Mouse (Mus musculus) intestine, embryonic 14.5 days (tissue): Measurements from ENCODE around the gene Grik1. TPM values are rescaled to one million over a fixed set of nuclear protein-coding genes. Genes with fewer than 3 reads are reported as not detected.

ENCODE experiments used
- ATAC-seq: fragments of 200-750 bp; cut with Nextera tagmentation; replicated peaks from 2 replicates; pipeline ENCODE4 v1.8.0; 2017; ENCODE audit warnings: low read depth, moderate number of reproducible peaks, moderate TSS enrichment, moderate library complexity; ENCODE audit not compliant: low FRiP score, low TSS enrichment
- DNase-seq: peaks from one replicate; pipeline ENCODE4 v3.0.0-alpha.2; 2018; ENCODE audit warnings: low spot score
- H3K27ac ChIP-seq: fragments of 300-500 bp; sonication (generic); 2 replicates; pipeline ENCODE4 v1.5.1; 2014; ENCODE audit warnings: low read depth, mild to moderate bottlenecking, control low read depth
- H3K27me3 ChIP-seq: fragments of 300-500 bp; sonication (generic); replicated peaks from 2 replicates; pipeline ENCODE4 v1.6.1; 2014; ENCODE audit warnings: low read length, control low read depth; ENCODE audit not compliant: control insufficient read depth, insufficient read depth
- H3K36me3 ChIP-seq: fragments of 300-500 bp; sonication (generic); 2 replicates; pipeline ENCODE4 v1.6.1; 2014; ENCODE audit warnings: low read length, control low read depth; ENCODE audit not compliant: control insufficient read depth, insufficient read depth
- H3K4me1 ChIP-seq: fragments of 300-500 bp; sonication (generic); replicated peaks from 2 replicates; pipeline ENCODE4 v1.6.1; 2014; ENCODE audit warnings: low read length, control low read depth, mixed read lengths; ENCODE audit not compliant: control insufficient read depth, insufficient read depth
- H3K4me2 ChIP-seq: fragments of 300-500 bp; sonication (generic); 2 replicates; pipeline ENCODE4 v1.6.1; 2014; ENCODE audit warnings: low read length
- H3K4me3 ChIP-seq: fragments of 300-500 bp; sonication (generic); 2 replicates; pipeline ENCODE4 v1.5.1; 2014; ENCODE audit warnings: low read depth, low read length, control low read depth, mixed read lengths
- H3K9ac ChIP-seq: fragments of 300-500 bp; sonication (generic); 2 replicates; pipeline ENCODE4 v1.6.1; 2014; ENCODE audit warnings: mild to moderate bottlenecking, low read length
- H3K9me3 ChIP-seq: fragments of 300-500 bp; sonication (generic); 2 replicates; pipeline ENCODE4 v1.6.1; 2016; ENCODE audit warnings: low read length, control low read depth; ENCODE audit not compliant: control insufficient read depth
- WGBS: fragments of 180-500 bp; shearing (Covaris S2); extraction: QIAGEN DNeasy Blood & Tissue Kit; methylation state at CpG from one replicate; pipeline ENCODE4 v1.1.7; 2014; 5-methylcytosine and 5-hydroxymethylcytosine counted together
- polyA plus RNA-seq: library from polyadenylated mRNA; unstranded; fragments of >200 nt; fragmentation: Nextera tagmentation; extraction: Ambion mirVana; gene quantifications from 2 replicates; pipeline ENCODE4 v1.2.1, GENCODE M21; 2014

Grik1 gene
- polyA plus RNA-seq, 1 experiment from 2014 or later = 1.3 TPM

GRCm38 (mm10) chr16:87916209-87917156, 373.6 kb downstream of the Grik1 start:
- no peaks in the 10 kb centered on the region for H3K9me3 ChIP-seq
- no peak for DNase-seq
- no peak overlapping the region for H3K9ac ChIP-seq
- H3K27ac ChIP-seq = peak overlapping the region; percentile 29; the same call in 1 of the 2 replicates
- H3K4me1 ChIP-seq = peaks cover 15% of the 10 kb centered on the region; the same call in 1 of the 2 replicates
- no peaks in the 10 kb centered on the region for H3K36me3 ChIP-seq
- H3K27me3 ChIP-seq = no peaks in the 10 kb centered on the region
- no peak overlapping the region for H3K4me2 ChIP-seq
- H3K4me3 ChIP-seq = no peak overlapping the region
- no peak for ATAC-seq
- 48% methylated on average over 6 of the region's 6 CpGs for WGBS

DNA sequence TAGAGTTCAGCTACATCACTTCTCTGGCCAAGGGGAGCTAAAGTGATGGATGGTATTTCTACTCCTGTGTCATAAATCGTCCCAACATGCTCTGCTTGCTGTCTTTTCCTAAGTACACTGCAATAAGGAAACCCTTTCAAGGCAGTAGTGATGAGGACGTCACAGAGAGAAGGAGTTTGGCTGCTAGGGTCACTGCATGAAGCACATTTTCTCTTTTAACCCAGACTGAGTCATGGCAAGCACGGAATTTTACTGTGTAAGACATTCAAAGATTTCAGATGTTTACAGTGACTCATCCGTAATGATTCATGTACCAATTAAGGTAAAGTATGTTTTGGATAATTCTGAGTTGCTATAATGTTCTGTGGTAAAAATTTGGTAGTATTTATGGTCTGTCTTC, 374.9 kb downstream of the Grik1 start:
- Histone ChIP-seq H3K9ac (no peak overlapping the region), H3K9me3 (no peaks in the 10 kb centered on the region), H3K4me1 (peaks cover 15% of the 10 kb centered on the region; the same call in 1 of the 2 replicates), H3K27me3 (no peaks in the 10 kb centered on the region), H3K4me3 (no peak overlapping the region), H3K4me2 (no peak overlapping the region), H3K27ac (no peak overlapping the region), H3K36me3 (no peaks in the 10 kb centered on the region)
- WGBS = 51% methylated on average over 4 of the region's 4 CpGs
- DNase-seq = no peak
- no peak for ATAC-seq

GRCm38 (mm10) chr16:87913781-87914180, 376.3 kb downstream of the Grik1 start:
- Histone ChIP-seq H3K9ac (no peak overlapping the region), H3K36me3 (no peaks in the 10 kb centered on the region), H3K4me3 (no peak overlapping the region), H3K4me2 (no peak overlapping the region), H3K9me3 (no peaks in the 10 kb centered on the region), H3K4me1 (peaks cover 15% of the 10 kb centered on the region; the same call in 1 of the 2 replicates), H3K27me3 (no peaks in the 10 kb centered on the region), H3K27ac (no peak overlapping the region)
- WGBS = 83% methylated on average over 5 of the region's 5 CpGs
- no peak for DNase-seq
- no peak for ATAC-seq

DNA sequence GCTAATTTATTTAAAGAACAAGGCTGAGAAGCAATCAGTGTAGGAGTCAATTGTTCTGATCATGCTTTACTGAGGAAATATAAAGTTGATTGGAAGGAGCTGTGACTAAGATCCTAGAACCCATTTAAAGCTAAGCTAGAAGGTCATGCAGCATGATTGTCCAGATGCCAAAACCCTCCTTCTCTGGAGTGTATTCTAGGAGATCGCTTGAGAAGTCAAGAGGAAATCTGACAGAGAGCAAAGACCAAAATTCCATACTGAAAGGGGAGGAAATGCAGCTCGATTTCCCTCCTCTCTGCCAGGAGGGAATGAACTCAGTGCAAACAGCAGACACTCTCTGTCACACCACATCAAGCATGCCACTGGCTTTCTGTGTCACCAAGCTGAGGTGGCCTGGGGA, 378.9 kb downstream of the Grik1 start:
- Histone ChIP-seq H3K27me3 (no peaks in the 10 kb centered on the region), H3K4me3 (no peak overlapping the region), H3K36me3 (no peaks in the 10 kb centered on the region), H3K9ac (no peak overlapping the region), H3K9me3 (no peaks in the 10 kb centered on the region), H3K4me1 (peaks cover 1% of the 10 kb centered on the region; the same call in 1 of the 2 replicates), H3K4me2 (no peak overlapping the region), H3K27ac (no peak overlapping the region)
- WGBS = 36% methylated on average over 2 of the region's 2 CpGs
- ATAC-seq = no peak
- DNase-seq = no peak

DNA sequence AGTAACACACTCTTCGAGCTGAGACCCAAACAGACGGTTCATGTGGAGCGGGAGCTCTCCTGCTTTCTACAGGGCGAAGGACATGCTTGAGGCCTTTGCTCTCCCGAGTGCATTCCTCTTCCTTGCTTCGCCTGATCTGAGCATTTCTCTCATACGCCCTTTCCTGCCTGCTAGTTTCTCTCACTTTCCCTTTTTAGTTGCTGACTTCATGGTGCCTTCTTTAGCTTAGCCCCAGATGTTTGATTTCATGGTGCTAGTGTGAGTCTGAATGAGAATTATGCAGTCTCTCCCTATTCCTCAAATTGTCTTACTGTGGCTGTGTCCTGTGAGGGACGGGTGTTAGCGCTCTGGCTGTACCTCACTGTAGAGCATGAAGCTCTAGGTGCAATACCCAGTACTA, 388.0 kb downstream of the Grik1 start:
- no peak overlapping the region for H3K4me3 ChIP-seq
- no peak overlapping the region for H3K9ac ChIP-seq
- H3K27me3 ChIP-seq = no peaks in the 10 kb centered on the region
- H3K27ac ChIP-seq = no peak overlapping the region
- DNase-seq (no peak), ATAC-seq (no peak)
- no peaks in the 10 kb centered on the region for H3K9me3 ChIP-seq
- no peaks in the 10 kb centered on the region for H3K36me3 ChIP-seq
- H3K4me1 ChIP-seq = no peaks in the 10 kb centered on the region
- WGBS = 74% methylated on average over 9 of the region's 9 CpGs
- no peak overlapping the region for H3K4me2 ChIP-seq

GRCm38 (mm10) chr16:87901189-87901588, 388.9 kb downstream of the Grik1 start:
- Histone ChIP-seq H3K27ac (no peak overlapping the region), H3K9ac (no peak overlapping the region), H3K36me3 (no peaks in the 10 kb centered on the region), H3K4me2 (no peak overlapping the region), H3K4me3 (no peak overlapping the region), H3K9me3 (no peaks in the 10 kb centered on the region), H3K27me3 (no peaks in the 10 kb centered on the region), H3K4me1 (no peaks in the 10 kb centered on the region)
- WGBS = 91% methylated on average over 2 of the region's 2 CpGs
- DNase-seq (no peak), ATAC-seq (no peak; the same call in 1 of the 2 replicates)

DNA sequence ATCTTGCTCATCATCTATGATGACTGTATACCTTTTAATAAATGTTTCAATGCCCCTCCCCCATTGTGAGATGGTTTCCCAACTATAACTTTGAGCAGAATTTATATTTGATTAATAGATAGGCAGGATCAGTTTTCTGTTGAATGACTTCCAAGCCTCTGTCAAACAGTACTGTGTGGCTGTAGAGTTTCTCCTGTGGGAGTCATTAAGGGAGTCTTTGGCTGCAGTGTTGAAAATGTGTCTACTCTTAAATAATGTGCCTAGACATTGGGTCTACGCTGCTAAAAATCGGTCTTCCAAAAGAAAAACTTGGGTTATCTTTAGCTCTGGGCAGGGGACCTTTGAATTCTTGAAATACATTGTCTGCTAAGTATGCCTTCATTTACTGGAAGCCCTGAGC, 414.1 kb downstream of the Grik1 start:
- DNase-seq (no peak), ATAC-seq (no peak)

GRCm38 (mm10) chr16:87864526-87864925, 425.5 kb downstream of the Grik1 start:
- H3K9me3 ChIP-seq = no peaks in the 10 kb centered on the region
- no peak overlapping the region for H3K4me2 ChIP-seq
- no peaks in the 10 kb centered on the region for H3K36me3 ChIP-seq

More for the DNA sequence above, 414.1 kb downstream of the Grik1 start:
- H3K27me3 ChIP-seq = no peaks in the 10 kb centered on the region
- WGBS = 62% methylated on average over 2 of the region's 2 CpGs
- H3K9me3 ChIP-seq = no peaks in the 10 kb centered on the region
- no peaks in the 10 kb centered on the region for H3K4me1 ChIP-seq
- no peak overlapping the region for H3K27ac ChIP-seq
- H3K4me2 ChIP-seq = no peak overlapping the region
- H3K9ac ChIP-seq = no peak overlapping the region
- no peak overlapping the region for H3K4me3 ChIP-seq
- no peaks in the 10 kb centered on the region for H3K36me3 ChIP-seq

GRCm38 (mm10) chr16:87861722-87862121, 428.3 kb downstream of the Grik1 start:
- H3K27me3 ChIP-seq = no peaks in the 10 kb centered on the region
- ATAC-seq (no peak), DNase-seq (no peak)
- H3K9me3 ChIP-seq = no peaks in the 10 kb centered on the region
- H3K9ac ChIP-seq = no peak overlapping the region
- H3K4me1 ChIP-seq = no peaks in the 10 kb centered on the region
- no peak overlapping the region for H3K27ac ChIP-seq
- WGBS = 57% methylated on average over 1 of the region's 1 CpGs
- no peak overlapping the region for H3K4me2 ChIP-seq
- no peaks in the 10 kb centered on the region for H3K36me3 ChIP-seq
- H3K4me3 ChIP-seq = no peak overlapping the region

More at GRCm38 (mm10) chr16:87864526-87864925, 425.5 kb downstream of the Grik1 start:
- Histone ChIP-seq H3K9ac (no peak overlapping the region), H3K27me3 (no peaks in the 10 kb centered on the region), H3K4me3 (no peak overlapping the region), H3K27ac (no peak overlapping the region), H3K4me1 (no peaks in the 10 kb centered on the region)
- DNase-seq (no peak), ATAC-seq (no peak)
- 83% methylated on average over 6 of the region's 6 CpGs for WGBS
